Mouse (Mus musculus): ENCODE results near the gene Neurl4. TPM values are rescaled to one million over a fixed set of nuclear protein-coding genes. Genes with fewer than 3 reads are reported as not detected.
"Not testable (repeated sequence)": the region's sequence is repeated elsewhere in the genome, so short reads cannot be mapped to it uniquely, and the experiment has no call there.

The Neurl4 gene
- polyA plus RNA-seq, 1 experiment, result 42.3 TPM

DNA sequence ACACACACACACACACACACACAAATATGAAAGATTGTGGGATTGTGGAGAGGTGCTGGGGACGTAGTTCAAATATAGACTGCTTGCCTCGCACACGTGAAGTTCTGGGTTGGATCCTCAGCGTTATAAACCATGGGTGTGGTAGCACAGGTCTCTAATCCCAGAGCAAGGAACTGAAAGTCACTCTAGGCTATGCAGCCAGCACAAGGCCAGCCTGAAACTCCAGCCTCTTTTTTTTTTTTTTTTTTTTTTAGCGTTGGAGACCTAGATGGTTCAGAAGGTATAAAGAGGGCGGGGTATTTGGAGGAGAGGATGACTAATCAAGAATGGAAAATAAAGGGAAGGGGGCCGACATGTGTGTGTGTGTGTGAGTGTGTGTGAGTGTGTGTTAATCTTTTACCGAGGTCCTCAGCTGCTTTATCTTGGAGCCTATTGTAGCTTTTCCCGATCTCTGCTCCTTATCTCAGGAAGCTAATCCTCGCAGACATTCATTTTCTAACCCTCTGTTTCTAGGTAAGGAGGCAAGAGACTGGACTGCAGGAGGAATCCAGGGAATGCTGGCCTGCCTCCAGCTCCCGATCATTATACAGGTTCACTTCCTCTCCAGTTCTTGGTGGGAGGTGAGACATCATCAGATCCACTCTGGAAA, 52.5 kb downstream of the Neurl4 start:
- DNase-seq (ENCODE audit: low read depth), result no peak

DNA sequence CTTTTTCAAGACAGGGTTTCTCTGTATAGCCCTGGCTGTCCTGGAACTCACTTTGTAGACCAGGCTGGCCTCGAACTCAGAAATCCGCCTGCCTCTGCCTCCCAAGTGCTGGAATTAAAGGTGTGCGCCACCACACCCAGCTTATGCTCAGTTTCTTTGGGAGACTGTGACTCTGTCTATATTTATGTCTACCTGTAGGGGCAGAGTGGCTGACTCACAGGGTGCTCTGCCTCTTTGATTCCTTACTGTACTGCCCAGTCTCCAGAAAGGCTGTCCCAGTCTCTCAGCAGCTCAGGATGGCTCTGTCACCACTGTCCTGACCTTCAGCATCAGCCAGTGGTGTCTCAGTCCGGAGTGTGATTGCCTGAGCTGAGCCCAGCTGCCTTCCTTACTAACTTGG, 54.7 kb downstream of the Neurl4 start:
- not testable (repeated sequence) for DNase-seq (ENCODE audit: low read depth)

DNA sequence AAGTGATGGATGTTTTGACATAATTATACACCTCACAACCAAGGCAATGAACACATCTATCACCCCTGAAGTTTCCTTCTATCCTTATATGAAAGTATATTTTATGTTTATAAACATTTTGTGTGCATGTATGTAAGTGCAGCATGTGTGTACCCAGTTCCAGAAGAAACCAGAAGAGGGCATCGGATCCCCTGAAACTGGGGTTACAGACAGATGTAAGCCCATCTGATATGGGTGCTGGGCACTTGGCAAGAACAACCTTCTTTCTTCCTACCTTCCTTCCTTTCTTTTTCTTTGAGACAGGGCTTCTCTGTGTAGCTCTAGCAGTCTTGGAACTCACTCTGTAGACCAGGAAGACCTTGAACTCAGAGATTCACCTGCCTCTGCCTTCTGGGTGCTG, 55.3 kb downstream of the Neurl4 start:
- no peak for DNase-seq (ENCODE audit: low read depth)

DNA sequence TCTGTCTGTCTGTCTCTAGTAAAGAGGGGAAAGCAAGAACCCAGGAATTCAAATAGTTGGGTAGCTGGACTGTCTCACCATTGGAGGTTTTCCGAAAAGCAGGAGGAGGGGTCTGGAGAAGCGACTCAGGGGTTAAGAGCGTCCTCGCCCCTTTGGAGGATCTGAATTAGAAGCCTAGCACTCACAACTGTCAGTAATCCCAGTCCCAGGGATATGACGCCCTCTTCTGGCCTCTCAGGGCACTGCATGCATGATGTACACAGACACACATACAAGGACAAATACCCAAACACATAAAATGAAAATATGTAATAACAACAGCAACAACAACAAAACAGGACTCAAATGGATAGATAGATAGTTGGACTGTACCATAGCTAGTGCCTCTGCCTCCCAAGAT, 59.7 kb downstream of the Neurl4 start:
- no peak for DNase-seq (ENCODE audit: low read depth)

DNA sequence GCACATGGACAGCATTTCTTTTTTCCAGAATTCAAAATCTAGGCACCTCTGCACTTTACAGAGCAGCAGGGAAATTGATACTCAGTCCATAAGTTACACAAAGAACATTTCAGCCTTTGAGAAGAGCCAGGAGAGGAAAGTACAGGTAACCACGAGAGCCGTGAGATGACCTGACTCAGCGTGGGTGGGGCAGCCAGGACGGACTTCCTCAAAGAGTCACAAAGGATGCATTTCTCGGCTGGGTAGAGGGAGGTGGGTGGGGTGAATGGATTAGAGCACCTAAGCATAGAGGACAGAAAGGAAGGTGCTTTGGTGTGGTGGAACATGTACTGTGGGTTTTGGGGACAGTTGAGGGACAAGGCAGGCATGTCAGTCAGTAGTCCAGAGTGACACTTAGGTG, 61.0 kb downstream of the Neurl4 start:
- no peak for DNase-seq (ENCODE audit: low read depth)

Other genes starting within 250 kb of the Neurl4 start
- gene Sox15, start 245.8 kb upstream of the Neurl4 start, polyA plus RNA-seq (2012; rRNA removed), result 1.9 and 2.4 TPM in 2 replicates
- gene Mpdu1, start 238.4 kb upstream of the Neurl4 start, polyA plus RNA-seq (2012; rRNA removed), result 118 and 159 TPM in 2 replicates
- 31.8 and 35.9 TPM in 2 replicates for gene Cd68, start 234.9 kb upstream of the Neurl4 start, polyA plus RNA-seq (2012; rRNA removed)
- gene Eif4a1, start 228.6 kb upstream of the Neurl4 start, polyA plus RNA-seq (2012; rRNA removed), result 311 and 352 TPM in 2 replicates
- gene Senp3, start 219.0 kb upstream of the Neurl4 start, polyA plus RNA-seq (2012; rRNA removed), result 58.7 and 72.4 TPM in 2 replicates
- gene Tnfsf13, start 215.3 kb upstream of the Neurl4 start, polyA plus RNA-seq (2012; rRNA removed), result 4.6 and 4.7 TPM in 2 replicates
- gene Tnfsf12, start 205.2 kb upstream of the Neurl4 start, polyA plus RNA-seq (2012; rRNA removed), result 21.3 and 27.6 TPM in 2 replicates
- 4.2 and 4.9 TPM in 2 replicates for gene Tnfsfm13, start 205.0 kb upstream of the Neurl4 start, polyA plus RNA-seq (2012; rRNA removed)
- gene Polr2a, start 142.4 kb upstream of the Neurl4 start, polyA plus RNA-seq (2012; rRNA removed), result 18.5 and 48.2 TPM in 2 replicates
- 0.22 and 0.51 TPM in 2 replicates for gene Slc35g3, start 139.1 kb upstream of the Neurl4 start, polyA plus RNA-seq (2012; rRNA removed)
- gene Zbtb4, start 135.2 kb upstream of the Neurl4 start, polyA plus RNA-seq (2012; rRNA removed), result 30.6 and 32.9 TPM in 2 replicates
- 15.3 and 18.3 TPM in 2 replicates for gene Chrnb1, start 105.1 kb upstream of the Neurl4 start, polyA plus RNA-seq (2012; rRNA removed)
- gene Fgf11, start 99.2 kb upstream of the Neurl4 start, polyA plus RNA-seq (2012; rRNA removed), result 6.9 and 7.7 TPM in 2 replicates
- 12.9 and 20.5 TPM in 2 replicates for gene Tmem102, start 95.4 kb upstream of the Neurl4 start, polyA plus RNA-seq (2012; rRNA removed)
- 0.18 and 0.47 TPM in 2 replicates for gene Gm39566, start 85.8 kb upstream of the Neurl4 start, polyA plus RNA-seq (2012; rRNA removed)
- 6.8 and 9.8 TPM in 2 replicates for gene Spem2, start 82.6 kb upstream of the Neurl4 start, polyA plus RNA-seq (2012; rRNA removed)
- gene Spem1, start 78.9 kb upstream of the Neurl4 start, polyA plus RNA-seq (2012; rRNA removed), result 11.3 and 16.5 TPM in 2 replicates
- 19.0 and 23.8 TPM in 2 replicates for gene Nlgn2, start 63.3 kb upstream of the Neurl4 start, polyA plus RNA-seq (2012; rRNA removed)
- 179 and 279 TPM in 2 replicates for gene Tmem256, start 62.6 kb upstream of the Neurl4 start, polyA plus RNA-seq (2012; rRNA removed)
- gene Plscr3, start 54.7 kb upstream of the Neurl4 start, polyA plus RNA-seq (2012; rRNA removed), result 60.4 and 66.9 TPM in 2 replicates
- 26.0 and 32.5 TPM in 2 replicates for gene Tnk1, start 42.3 kb upstream of the Neurl4 start, polyA plus RNA-seq (2012; rRNA removed)
- gene Tmem95, start 23.1 kb upstream of the Neurl4 start, polyA plus RNA-seq (2012; rRNA removed), result not detected in 2 replicates
- gene Kctd11, start 19.7 kb upstream of the Neurl4 start, polyA plus RNA-seq (2012; rRNA removed), result 9.0 and 10.0 TPM in 2 replicates
- gene Acap1, start 5.5 kb upstream of the Neurl4 start, polyA plus RNA-seq (2012; rRNA removed), result 37.7 and 38.2 TPM in 2 replicates
- 5.4 and 5.9 TPM in 2 replicates for gene 2810408A11Rik, start 85 bp upstream of the Neurl4 start, polyA plus RNA-seq (2012; rRNA removed)
- gene Gps2, start 12.8 kb downstream of the Neurl4 start, polyA plus RNA-seq (2012; rRNA removed), result 56.9 and 61.2 TPM in 2 replicates
- 457 and 520 TPM in 2 replicates for gene Eif5a, start 20.9 kb downstream of the Neurl4 start, polyA plus RNA-seq (2012; rRNA removed)
- 19.2 and 37.4 TPM in 2 replicates for gene Ybx2, start 34.7 kb downstream of the Neurl4 start, polyA plus RNA-seq (2012; rRNA removed)
- gene Slc2a4, start 47.1 kb downstream of the Neurl4 start, polyA plus RNA-seq (2012; rRNA removed), result 121 and 139 TPM in 2 replicates
- 88.4 and 172 TPM in 2 replicates for gene Cldn7, start 63.7 kb downstream of the Neurl4 start, polyA plus RNA-seq (2012; rRNA removed)
- gene Ctdnep1, start 80.1 kb downstream of the Neurl4 start, polyA plus RNA-seq (2012; rRNA removed), result 94.3 and 108 TPM in 2 replicates
- gene Elp5, start 81.4 kb downstream of the Neurl4 start, polyA plus RNA-seq (2012; rRNA removed), result 60.1 and 80.3 TPM in 2 replicates
- 568 and 793 TPM in 2 replicates for gene Gabarap, start 90.1 kb downstream of the Neurl4 start, polyA plus RNA-seq (2012; rRNA removed)
- 22.8 and 23.2 TPM in 2 replicates for gene Phf23, start 94.7 kb downstream of the Neurl4 start, polyA plus RNA-seq (2012; rRNA removed)
- 13.7 and 19.1 TPM in 2 replicates for gene Dvl2, start 99.5 kb downstream of the Neurl4 start, polyA plus RNA-seq (2012; rRNA removed)
- gene Acadvl, start 114.3 kb downstream of the Neurl4 start, polyA plus RNA-seq (2012; rRNA removed), result 79.9 and 96.2 TPM in 2 replicates
- 12.8 and 16.6 TPM in 2 replicates for gene Dlg4, start 115.9 kb downstream of the Neurl4 start, polyA plus RNA-seq (2012; rRNA removed)
- 0.08 and 0.72 TPM in 2 replicates for gene Asgr1, start 153.0 kb downstream of the Neurl4 start, polyA plus RNA-seq (2012; rRNA removed)
- gene Asgr2, start 191.6 kb downstream of the Neurl4 start, polyA plus RNA-seq (2012; rRNA removed), result 0.93 and 1.4 TPM in 2 replicates
- 14.1 and 33.9 TPM in 2 replicates for gene Mgl2, start 229.3 kb downstream of the Neurl4 start, polyA plus RNA-seq (2012; rRNA removed)